Mouse (Mus musculus): ENCODE measurements around the gene Spata21. TPM values are rescaled to one million over a fixed set of nuclear protein-coding genes. Genes with fewer than 3 reads are reported as not detected.
A peak's percentile ranks its signal among the peaks of the same experiment; 100 is the strongest.
"Not testable (repeated sequence)": the region's sequence is repeated elsewhere in the genome, so short reads cannot be mapped to it uniquely, and the experiment has no call there.

Gene Spata21
- polyA plus RNA-seq, 1 experiment from 2014 or later, result 0.31 TPM

DNA sequence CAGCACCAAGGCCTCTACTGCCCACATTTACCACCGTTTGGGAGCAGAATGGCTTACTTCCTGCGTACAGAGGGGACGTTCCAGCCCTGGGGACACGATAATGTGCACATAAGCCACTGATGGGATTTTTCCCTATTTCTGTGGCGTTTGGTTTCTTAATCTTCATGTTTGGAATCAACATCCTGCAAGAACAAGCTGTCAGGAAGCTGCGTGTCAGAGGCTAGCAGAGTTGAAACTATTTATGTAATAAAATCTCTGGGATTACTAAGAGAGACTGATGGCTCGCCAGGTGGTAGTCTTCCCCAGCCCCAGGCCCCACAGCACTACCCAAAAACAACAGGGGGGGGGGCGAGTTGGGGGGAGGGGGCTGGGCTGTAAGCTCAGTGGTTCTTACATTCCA, 45.1 kb downstream of the Spata21 start:
- H3K27me3 ChIP-seq, result no peaks in the 10 kb centered on the region
- peaks cover 64% of the 10 kb centered on the region for H3K4me1 ChIP-seq
- H3K4me2 ChIP-seq (replicated peaks), result no peak overlapping the region
- no peak overlapping the region for H3K27ac ChIP-seq (replicated peaks)
- H3K36me3 ChIP-seq, result no peaks in the 10 kb centered on the region
- no peak for ATAC-seq (ENCODE audit: low FRiP score, low read depth)
- no peak overlapping the region for H3K4me3 ChIP-seq
- H3K9me3 ChIP-seq, result no peaks in the 10 kb centered on the region
- WGBS, result 66% methylated on average over 8 of the region's 8 CpGs
- H3K9ac ChIP-seq (replicated peaks), result no peak overlapping the region

DNA sequence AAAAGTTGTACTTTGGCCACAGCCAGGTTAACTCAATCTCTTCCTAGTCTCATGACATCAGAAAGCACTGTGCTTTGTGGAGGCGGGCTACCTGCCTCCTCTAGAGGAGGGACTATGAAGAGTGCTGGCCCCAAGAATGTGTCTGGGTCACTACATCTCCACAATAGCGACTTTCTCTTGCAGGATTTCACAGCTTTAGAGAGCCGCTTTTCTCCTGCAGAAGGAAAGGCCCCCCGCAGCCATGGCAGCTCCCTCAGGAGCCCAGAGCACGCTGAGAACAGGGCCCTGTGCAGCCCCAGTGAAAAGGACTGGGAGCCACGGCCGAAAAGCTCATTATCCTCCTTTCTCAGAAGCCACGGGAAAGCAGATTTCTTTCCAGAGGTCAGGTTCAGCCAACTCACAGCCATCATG, 45.9 kb downstream of the Spata21 start:
- WGBS, result 12% methylated on average over 8 of the region's 8 CpGs
- H3K4me2 ChIP-seq (replicated peaks), result peak overlapping the region; percentile 25
- H3K27me3 ChIP-seq, result no peaks in the 10 kb centered on the region
- H3K36me3 ChIP-seq, result no peaks in the 10 kb centered on the region
- no peak overlapping the region for H3K4me3 ChIP-seq
- H3K9ac ChIP-seq (replicated peaks), result 0 out of 2 replicates have a peak overlapping the region, but pooled peaks have one; percentile 1
- H3K4me1 ChIP-seq, result peaks cover 71% of the 10 kb centered on the region
- H3K27ac ChIP-seq (replicated peaks), result peak overlapping the region; percentile 73
- ATAC-seq (ENCODE audit: low FRiP score, low read depth), result peak; percentile 38; the same call in 1 of the 2 replicates
- no peaks in the 10 kb centered on the region for H3K9me3 ChIP-seq

DNA sequence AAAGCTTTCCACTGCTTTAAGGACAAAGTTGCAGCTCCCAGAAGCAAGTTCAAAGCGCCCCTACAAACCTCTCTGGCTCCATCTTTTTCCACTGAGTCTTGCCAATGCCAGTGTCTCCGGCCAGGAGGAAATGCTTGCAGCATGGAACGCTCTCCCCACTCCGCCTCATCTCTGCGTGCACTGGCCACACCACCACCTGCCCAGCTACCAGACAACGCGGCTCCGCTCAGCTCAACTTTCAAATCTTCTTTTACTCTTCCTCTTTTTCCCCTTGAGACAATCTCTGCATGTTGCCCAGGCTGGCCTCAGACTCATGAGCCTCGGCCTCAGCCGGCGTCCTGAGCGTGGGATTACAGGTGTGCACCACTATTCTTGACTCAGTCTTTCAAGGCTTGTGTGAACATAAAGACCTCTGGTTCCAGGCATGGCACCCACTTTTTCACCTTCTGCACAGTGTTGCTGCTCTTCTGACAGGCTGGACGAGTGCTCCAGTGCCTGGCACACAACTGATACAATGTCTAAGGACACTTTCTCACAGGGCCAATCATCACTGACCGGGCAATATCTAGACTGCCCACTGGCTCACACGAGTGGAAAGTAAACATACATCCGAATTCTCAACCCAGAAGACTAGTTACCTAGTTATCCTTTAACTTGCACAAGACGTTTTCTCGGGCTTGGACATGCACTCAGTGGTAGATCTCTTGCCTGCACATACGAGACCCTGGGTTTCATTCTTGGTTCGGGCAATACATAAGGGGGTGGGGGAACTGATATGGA, 46.8 kb downstream of the Spata21 start:
- Histone ChIP-seq H3K4me2 (replicated peaks) (peak overlapping the region; percentile 25), H3K4me1 (peaks cover 71% of the 10 kb centered on the region), H3K27me3 (no peaks in the 10 kb centered on the region), H3K9me3 (no peaks in the 10 kb centered on the region), H3K27ac (replicated peaks) (peak overlapping the region; percentile 73), H3K36me3 (no peaks in the 10 kb centered on the region), H3K9ac (replicated peaks) (no peak overlapping the region), H3K4me3 (no peak overlapping the region)
- WGBS, result 61% methylated on average over 20 of the region's 20 CpGs
- ATAC-seq (ENCODE audit: low FRiP score, low read depth), result no peak

DNA sequence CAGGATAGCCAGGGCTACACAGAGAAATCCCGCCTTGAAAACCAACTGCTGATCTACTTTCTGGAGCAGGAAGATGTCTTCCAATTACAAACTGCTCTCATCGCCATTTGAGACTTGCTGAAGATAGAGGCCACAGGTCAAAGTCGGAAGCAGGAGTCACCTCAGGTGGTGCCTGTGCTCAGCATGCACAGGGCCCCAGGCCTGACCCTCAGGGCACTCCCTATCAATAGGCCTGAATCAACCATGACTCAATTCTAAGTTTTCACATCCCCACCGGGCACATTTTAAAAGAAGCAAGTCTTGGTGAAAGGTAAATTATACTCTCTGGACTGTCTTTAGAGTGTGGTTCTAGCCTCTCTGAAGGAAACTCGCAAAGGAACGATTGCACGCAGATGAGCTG, 48.0 kb downstream of the Spata21 start:
- H3K36me3 ChIP-seq, result no peaks in the 10 kb centered on the region
- no peaks in the 10 kb centered on the region for H3K9me3 ChIP-seq
- H3K4me2 ChIP-seq (replicated peaks), result 0 out of 2 replicates have a peak overlapping the region, but pooled peaks have one; percentile 1
- ATAC-seq (ENCODE audit: low FRiP score, low read depth), result no peak
- peaks cover 64% of the 10 kb centered on the region for H3K4me1 ChIP-seq
- H3K27ac ChIP-seq (replicated peaks), result no peak overlapping the region
- no peak overlapping the region for H3K4me3 ChIP-seq
- no peak overlapping the region for H3K9ac ChIP-seq (replicated peaks)
- WGBS, result 74% methylated on average over 7 of the region's 7 CpGs
- no peaks in the 10 kb centered on the region for H3K27me3 ChIP-seq

DNA sequence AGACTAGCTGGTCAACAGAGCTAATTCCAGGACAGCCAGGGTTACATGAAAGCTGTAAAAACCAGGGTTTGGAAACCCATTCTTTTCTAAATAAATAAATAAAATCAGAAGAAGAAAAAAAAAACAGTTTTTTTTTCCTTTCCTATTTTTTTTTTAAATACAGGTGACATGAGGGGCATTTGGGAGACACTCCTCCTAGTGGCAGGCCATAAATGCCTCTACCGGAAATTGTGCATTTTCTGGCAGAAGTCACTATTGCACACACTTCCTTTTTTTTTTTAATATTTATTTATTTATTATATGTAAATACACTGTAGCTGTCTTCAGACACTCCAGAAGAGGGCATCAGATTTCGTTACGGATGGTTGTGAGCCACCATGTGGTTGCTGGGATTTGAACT, 49.6 kb downstream of the Spata21 start:
- 77% methylated on average over 3 of the region's 3 CpGs for WGBS
- H3K4me3 ChIP-seq; ATAC-seq (ENCODE audit: low FRiP score, low read depth): not testable (repeated sequence)

DNA sequence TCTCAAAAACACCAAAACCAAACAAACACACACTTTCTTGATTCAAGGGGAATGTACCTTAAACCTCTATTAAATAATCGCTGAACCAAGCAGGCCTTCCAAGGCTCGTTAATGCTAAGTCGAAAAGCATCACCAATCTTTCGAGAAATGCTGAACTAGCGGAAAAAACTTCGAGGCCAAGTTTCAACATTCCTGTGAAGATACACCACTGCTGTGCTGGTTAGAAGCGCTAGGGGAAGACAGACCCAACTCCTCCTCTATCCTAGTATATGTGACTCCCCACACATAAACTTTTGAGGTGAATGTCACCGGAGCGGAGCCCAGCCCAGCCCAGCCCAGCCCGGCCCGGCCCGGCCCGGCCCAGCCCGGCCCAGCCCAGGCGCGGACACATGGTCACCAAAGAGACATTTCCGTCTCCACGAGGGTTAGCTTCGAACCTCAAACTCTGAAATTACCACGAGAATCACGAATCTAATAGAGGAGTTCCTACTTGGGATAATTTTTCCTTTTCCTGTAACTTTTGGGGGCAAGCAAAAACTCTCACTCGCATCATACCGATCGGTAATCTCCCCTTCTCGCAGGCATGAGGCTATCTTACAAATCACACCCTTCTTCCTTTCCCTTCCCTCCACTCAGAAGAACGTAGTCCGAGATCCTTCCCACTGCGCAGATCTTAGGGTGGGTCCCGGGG, 50.4 kb downstream of the Spata21 start:
- Histone ChIP-seq H3K4me3 (peak overlapping the region; percentile 90), H3K27me3 (no peaks in the 10 kb centered on the region), H3K27ac (replicated peaks) (peak overlapping the region; percentile 89), H3K9me3 (no peaks in the 10 kb centered on the region), H3K36me3 (no peaks in the 10 kb centered on the region), H3K9ac (replicated peaks) (peak overlapping the region; percentile 88), H3K4me2 (replicated peaks) (peak overlapping the region; percentile 80), H3K4me1 (peaks cover 42% of the 10 kb centered on the region)
- ATAC-seq (ENCODE audit: low FRiP score, low read depth), result peak; percentile 2; the same call in 1 of the 2 replicates
- WGBS, result 5% methylated on average over 29 of the region's 29 CpGs

More for the DNA sequence above, 49.6 kb downstream of the Spata21 start:
- peaks cover 47% of the 10 kb centered on the region for H3K4me1 ChIP-seq
- H3K9me3 ChIP-seq; H3K36me3 ChIP-seq; H3K27ac ChIP-seq (replicated peaks); H3K9ac ChIP-seq (replicated peaks); H3K27me3 ChIP-seq: not testable (repeated sequence)
- H3K4me2 ChIP-seq (replicated peaks), result 0 out of 2 replicates have a peak overlapping the region, but pooled peaks have one; percentile 80

DNA sequence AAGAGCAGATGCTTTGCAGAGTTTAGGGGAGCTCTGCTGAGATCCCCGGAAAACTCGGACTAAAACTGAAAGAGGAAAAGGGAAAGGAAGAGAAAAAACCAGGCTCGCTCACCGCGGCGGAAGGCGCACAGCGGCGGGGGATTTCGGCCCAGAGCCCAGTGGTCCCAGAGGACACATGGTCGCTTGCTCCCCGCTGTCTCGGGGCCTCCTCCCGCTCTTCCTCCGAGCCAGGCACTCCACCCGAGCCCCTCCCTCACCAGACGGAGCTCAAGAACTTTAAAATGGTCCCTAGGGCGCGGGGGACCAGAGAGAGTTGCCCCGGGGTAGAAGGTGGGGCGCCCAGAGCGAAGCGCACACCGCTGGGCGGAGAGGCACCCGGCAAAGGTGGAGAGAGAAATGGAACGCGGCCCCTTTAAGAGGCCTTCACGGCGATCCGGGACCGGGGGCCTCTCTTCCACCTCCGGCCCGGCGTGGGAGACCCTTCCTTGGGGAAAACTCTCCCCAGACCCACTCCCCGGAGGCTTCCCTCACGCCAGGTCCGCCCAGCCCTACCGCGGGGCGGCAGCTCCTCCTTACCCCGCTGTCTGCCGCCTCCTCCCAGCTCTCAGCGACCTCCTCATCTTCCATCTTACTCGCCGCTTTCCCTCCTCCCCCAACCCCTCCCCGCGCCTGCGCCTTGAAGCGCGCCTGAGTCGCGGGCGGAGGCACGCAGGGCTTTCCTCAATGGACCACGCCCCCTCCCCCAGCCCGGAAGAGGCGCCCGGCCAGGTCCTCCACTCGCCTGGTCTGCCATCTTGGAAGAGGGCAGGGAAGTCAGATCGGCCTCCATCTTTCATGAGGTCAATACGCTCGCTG, 51.2 kb downstream of the Spata21 start, which contains the start of gene Szrd1:
Szrd1 (minus strand) TSS at position 660 of the 855 bp plus-strand sequence.
- Histone ChIP-seq H3K4me3 (peak within 1 kb of the TSS; percentile 90), H3K4me2 (replicated peaks) (peak within 1 kb of the TSS; percentile 80), H3K4me1 (peaks cover 37% of the 10 kb centered on the region), H3K27ac (replicated peaks) (peak within 1 kb of the TSS; percentile 89), H3K36me3 (no peaks in the 10 kb centered on the region), H3K27me3 (0 out of 2 replicates have a peak, but pooled peaks cover 5% of the 10 kb centered on the region), H3K9me3 (no peaks in the 10 kb centered on the region), H3K9ac (replicated peaks) (peak within 1 kb of the TSS; percentile 88)
- peak; percentile 94 for ATAC-seq (ENCODE audit: low FRiP score, low read depth)
- WGBS, result under 1% methylated on average over 61 of the region's 63 CpGs

DNA sequence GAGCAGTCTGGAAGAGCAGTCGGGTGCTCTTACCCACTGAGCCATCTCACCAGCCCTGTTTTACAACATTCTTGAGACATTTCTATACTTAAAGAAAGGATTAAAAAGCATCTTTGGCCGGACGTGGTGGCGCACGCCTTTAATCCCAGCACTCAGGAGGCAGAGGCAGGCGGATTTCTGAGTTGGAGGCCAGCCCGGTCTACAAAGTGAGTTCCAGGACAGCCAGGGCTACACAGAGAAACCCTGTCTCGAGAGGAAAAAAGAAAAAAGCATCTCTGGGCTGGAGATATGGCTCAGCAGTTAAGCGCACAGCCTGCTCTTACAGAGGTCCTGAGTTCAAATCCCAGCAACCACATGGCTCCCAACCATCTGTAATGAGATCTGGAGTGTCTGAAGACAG, 52.2 kb downstream of the Spata21 start:
- not testable (repeated sequence) for H3K27me3 ChIP-seq; H3K36me3 ChIP-seq; ATAC-seq (ENCODE audit: low FRiP score, low read depth); H3K27ac ChIP-seq (replicated peaks); H3K4me3 ChIP-seq; H3K9ac ChIP-seq (replicated peaks); H3K4me2 ChIP-seq (replicated peaks); H3K9me3 ChIP-seq
- H3K4me1 ChIP-seq, result peaks cover 26% of the 10 kb centered on the region
- WGBS, result 88% methylated on average over 9 of the region's 9 CpGs

DNA sequence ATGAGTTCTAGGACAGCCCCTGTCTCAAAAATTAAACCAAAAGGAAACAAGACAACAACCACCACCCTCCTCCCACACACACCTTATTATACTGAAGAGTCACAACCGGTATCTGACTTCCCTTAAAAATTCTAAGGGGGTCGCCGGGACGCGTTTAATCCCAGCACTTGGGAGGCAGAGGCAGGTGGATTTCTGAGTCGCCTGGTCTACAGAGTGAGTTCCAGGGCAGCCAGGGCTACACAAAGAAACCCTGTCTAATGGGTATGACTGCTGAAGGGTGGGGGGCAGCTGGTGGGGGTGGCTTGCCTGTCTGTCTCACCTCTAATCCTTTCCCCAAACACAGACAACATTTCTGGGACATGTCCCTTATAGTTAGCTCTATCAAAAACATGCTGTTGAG, 52.8 kb downstream of the Spata21 start:
- no peak overlapping the region for H3K4me2 ChIP-seq (replicated peaks)
- H3K4me3 ChIP-seq, result no peak overlapping the region
- ATAC-seq (ENCODE audit: low FRiP score, low read depth), result no peak
- no peaks in the 10 kb centered on the region for H3K9me3 ChIP-seq
- peaks cover 25% of the 10 kb centered on the region for H3K4me1 ChIP-seq
- no peak overlapping the region for H3K27ac ChIP-seq (replicated peaks)
- H3K36me3 ChIP-seq, result no peaks in the 10 kb centered on the region
- no peak overlapping the region for H3K9ac ChIP-seq (replicated peaks)
- 92% methylated on average over 6 of the region's 6 CpGs for WGBS
- H3K27me3 ChIP-seq, result 0 out of 2 replicates have a peak, but pooled peaks cover 5% of the 10 kb centered on the region

DNA sequence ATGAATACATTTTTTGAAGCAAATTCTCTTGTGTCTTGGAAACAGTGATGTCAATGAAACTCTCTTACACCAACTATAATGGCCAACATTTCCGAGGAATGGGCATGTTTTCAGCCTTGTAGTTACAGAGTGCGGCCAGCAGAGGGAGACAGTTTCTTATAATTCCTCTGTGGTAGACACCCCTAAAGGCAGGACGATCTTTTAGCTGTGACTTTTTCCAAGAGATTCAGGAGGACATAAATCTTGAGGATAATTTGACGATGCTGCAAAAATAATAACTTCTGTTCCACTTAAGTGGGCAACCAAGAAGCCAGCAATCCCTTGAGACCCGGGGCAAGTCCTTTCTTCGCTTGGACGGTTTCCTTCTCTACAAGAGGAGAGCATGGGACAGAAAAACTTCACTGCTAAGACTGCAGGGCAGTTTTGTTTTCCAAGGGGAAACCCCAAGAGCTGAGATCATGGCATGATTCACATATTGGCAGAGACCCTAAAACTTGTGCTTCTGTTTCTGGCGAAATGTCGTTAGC, 54.2 kb downstream of the Spata21 start:
- 30% methylated on average over 9 of the region's 9 CpGs for WGBS
- Histone ChIP-seq H3K27ac (replicated peaks) (no peak overlapping the region), H3K27me3 (0 out of 2 replicates have a peak, but pooled peaks cover 5% of the 10 kb centered on the region), H3K9me3 (no peaks in the 10 kb centered on the region), H3K9ac (replicated peaks) (no peak overlapping the region), H3K4me1 (peaks cover 17% of the 10 kb centered on the region), H3K4me2 (replicated peaks) (no peak overlapping the region), H3K4me3 (no peak overlapping the region), H3K36me3 (no peaks in the 10 kb centered on the region)
- ATAC-seq (ENCODE audit: low FRiP score, low read depth), result no peak

DNA sequence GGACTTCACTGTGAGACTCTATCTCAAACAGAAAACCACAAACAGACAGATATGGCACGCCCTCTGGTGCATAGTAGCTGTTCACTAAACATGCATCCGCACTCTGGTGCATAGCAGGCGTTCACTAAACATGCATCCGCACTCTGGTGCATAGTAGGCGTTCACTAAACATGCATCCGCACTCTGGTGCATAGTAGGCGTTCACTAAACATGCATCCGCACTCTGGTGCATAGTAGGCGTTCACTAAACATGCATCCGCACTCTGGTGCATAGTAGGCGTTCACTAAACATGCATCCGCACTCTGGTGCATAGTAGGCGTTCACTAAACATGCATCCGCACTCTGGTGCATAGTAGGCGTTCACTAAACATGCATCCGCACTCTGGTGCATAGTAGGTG, 57.0 kb downstream of the Spata21 start:
- H3K27me3 ChIP-seq; H3K4me3 ChIP-seq; H3K9me3 ChIP-seq; H3K4me2 ChIP-seq (replicated peaks); ATAC-seq (ENCODE audit: low FRiP score, low read depth); H3K9ac ChIP-seq (replicated peaks); H3K36me3 ChIP-seq; H3K27ac ChIP-seq (replicated peaks): not testable (repeated sequence)
- peaks cover 19% of the 10 kb centered on the region for H3K4me1 ChIP-seq
- WGBS, result 96% methylated on average over 10 of the region's 16 CpGs

Measured in midbrain, embryonic 12.5 days (tissue).